Mouse (Mus musculus) E14TG2a.4 (cell line): ENCODE data around the gene Fhad1.

Experiments used
- CTCF ChIP-seq: conservative IDR thresholded peaks from 2 replicates; pipeline ENCODE4 v1.5.1; 2014; ENCODE audit warnings: low read length
- NANOG ChIP-seq: IDR thresholded peaks from 2 replicates; pipeline ENCODE4 v1.6.1; 2014; ENCODE audit warnings: borderline replicate concordance, low read length, mixed read lengths
- POU5F1 ChIP-seq: IDR thresholded peaks from 2 replicates; pipeline ENCODE4 v1.6.1; 2014; ENCODE audit warnings: low read length, borderline replicate concordance

DNA sequence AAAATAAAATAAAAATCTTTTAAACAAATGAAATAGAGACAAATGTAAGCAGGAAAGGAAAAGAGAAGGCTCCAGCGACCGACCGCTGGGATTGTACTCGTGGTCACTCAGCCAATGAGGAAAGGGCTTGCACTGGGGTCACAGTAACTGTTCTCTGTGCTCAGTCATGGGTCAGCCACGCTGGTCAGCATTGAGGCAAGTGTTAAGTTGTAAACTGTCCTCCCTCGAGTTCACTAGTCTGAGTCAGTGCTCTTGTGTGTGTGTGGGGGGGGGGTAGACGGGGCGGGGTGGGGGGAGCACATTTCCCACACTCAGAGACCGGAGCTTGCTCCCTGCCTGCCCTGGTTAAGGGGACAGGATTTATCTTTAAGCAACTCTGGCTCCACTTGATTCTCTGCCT is 14.3 kb downstream of the Fhad1 start:
- TF ChIP-seq CTCF (no peak), NANOG (no peak), POU5F1 (no peak)
